Mouse (Mus musculus) midbrain, embryonic 15.5 days (tissue): ENCODE data around the gene Iqcj. TPM values are rescaled to one million over a fixed set of nuclear protein-coding genes. Genes with fewer than 3 reads are reported as not detected.

Experiments used
- ATAC-seq: fragments of 200-750 bp; cut with Nextera tagmentation; replicated peaks from 2 replicates; pipeline ENCODE4 v1.8.0; 2017; ENCODE audit warnings: moderate TSS enrichment
- H3K27ac ChIP-seq: fragments of 300-500 bp; sonication (generic); 2 replicates; pipeline ENCODE4 v1.5.1; 2015; ENCODE audit warnings: mild to moderate bottlenecking, inconsistent platforms
- H3K27me3 ChIP-seq: fragments of 300-500 bp; sonication (generic); replicated peaks from 2 replicates; pipeline ENCODE4 v1.6.1; 2015; ENCODE audit warnings: inconsistent platforms
- H3K36me3 ChIP-seq: fragments of 300-500 bp; sonication (generic); replicated peaks from 2 replicates; pipeline ENCODE4 v1.6.1; 2015; ENCODE audit warnings: inconsistent platforms
- H3K4me1 ChIP-seq: fragments of 300-500 bp; sonication (generic); 2 replicates; pipeline ENCODE4 v1.6.1; 2015; ENCODE audit warnings: inconsistent platforms
- H3K4me2 ChIP-seq: fragments of 300-500 bp; sonication (generic); 2 replicates; pipeline ENCODE4 v1.6.1; 2015; ENCODE audit warnings: inconsistent platforms, mild to moderate bottlenecking, moderate library complexity
- H3K4me3 ChIP-seq: fragments of 300-500 bp; sonication (generic); 2 replicates; pipeline ENCODE4 v1.5.1; 2015; ENCODE audit warnings: mild to moderate bottlenecking, inconsistent platforms
- H3K9ac ChIP-seq: fragments of 300-500 bp; sonication (generic); 2 replicates; pipeline ENCODE4 v1.6.1; 2015; ENCODE audit warnings: mild to moderate bottlenecking, inconsistent platforms
- H3K9me3 ChIP-seq: fragments of 300-500 bp; sonication (generic); 2 replicates; pipeline ENCODE4 v1.6.1; 2016; ENCODE audit warnings: inconsistent platforms
- WGBS: fragments of 180-500 bp; shearing (Covaris S2); methylation state at CpG from one replicate; pipeline ENCODE4 v1.1.7; 2015; ENCODE audit warnings: mixed read lengths; 5-methylcytosine and 5-hydroxymethylcytosine counted together
- polyA plus RNA-seq: library from polyadenylated mRNA; unstranded; fragments of >200 nt; fragmentation: Nextera tagmentation; extraction: Ambion mirVana; gene quantifications from 2 replicates; pipeline ENCODE4 v1.2.1, GENCODE M21; 2015

Iqcj gene
- polyA plus RNA-seq, 1 experiment from 2014 or later, result 1.5 TPM

GRCm38 (mm10) chr3:67918634-67919259, 26.7 kb downstream of the Iqcj start:
- 27% methylated on average over 8 of the region's 8 CpGs for WGBS
- Histone ChIP-seq H3K4me2 (no peak overlapping the region), H3K4me3 (no peak overlapping the region), H3K27me3 (no peaks in the 10 kb centered on the region; the same call in 1 of the 2 replicates), H3K27ac (no peak overlapping the region), H3K36me3 (no peaks in the 10 kb centered on the region), H3K9me3 (no peaks in the 10 kb centered on the region), H3K4me1 (peaks cover 7% of the 10 kb centered on the region), H3K9ac (no peak overlapping the region)
- ATAC-seq, result peak; percentile 80

DNA sequence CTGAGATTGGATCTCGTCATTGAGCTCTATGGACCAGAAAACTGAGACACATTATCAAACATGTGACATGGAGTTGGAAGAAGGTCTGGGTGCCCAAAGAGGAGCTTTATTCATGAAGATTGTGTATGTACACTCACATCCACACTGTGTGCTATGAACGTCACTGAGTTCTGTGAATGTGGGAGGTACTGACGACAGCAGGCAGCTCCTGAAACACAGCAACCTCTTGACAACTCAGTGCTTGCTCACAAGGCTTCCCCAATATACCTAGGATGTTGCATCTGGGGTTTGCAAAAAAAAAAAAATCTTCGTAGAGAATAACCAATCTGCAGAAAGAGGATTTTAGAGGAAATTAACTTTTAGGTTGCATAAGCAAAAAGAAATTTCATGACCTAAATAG, 31.1 kb downstream of the Iqcj start:
- Histone ChIP-seq H3K36me3 (no peaks in the 10 kb centered on the region), H3K4me3 (no peak overlapping the region), H3K4me2 (no peak overlapping the region), H3K9me3 (no peaks in the 10 kb centered on the region), H3K9ac (no peak overlapping the region), H3K4me1 (peaks cover 6% of the 10 kb centered on the region), H3K27ac (no peak overlapping the region), H3K27me3 (no peaks in the 10 kb centered on the region; the same call in 1 of the 2 replicates)
- no peak for ATAC-seq
- WGBS, result 81% methylated on average over 4 of the region's 4 CpGs

GRCm38 (mm10) chr3:67925453-67925852, 33.4 kb downstream of the Iqcj start:
- H3K4me3 ChIP-seq, result no peak overlapping the region
- WGBS, result 69% methylated on average over 2 of the region's 2 CpGs
- H3K27me3 ChIP-seq, result no peaks in the 10 kb centered on the region; the same call in 1 of the 2 replicates
- no peaks in the 10 kb centered on the region for H3K9me3 ChIP-seq
- no peak overlapping the region for H3K9ac ChIP-seq
- ATAC-seq, result no peak
- H3K4me1 ChIP-seq, result no peaks in the 10 kb centered on the region; the same call in 1 of the 2 replicates
- no peaks in the 10 kb centered on the region for H3K36me3 ChIP-seq
- H3K4me2 ChIP-seq, result no peak overlapping the region
- H3K27ac ChIP-seq, result no peak overlapping the region

DNA sequence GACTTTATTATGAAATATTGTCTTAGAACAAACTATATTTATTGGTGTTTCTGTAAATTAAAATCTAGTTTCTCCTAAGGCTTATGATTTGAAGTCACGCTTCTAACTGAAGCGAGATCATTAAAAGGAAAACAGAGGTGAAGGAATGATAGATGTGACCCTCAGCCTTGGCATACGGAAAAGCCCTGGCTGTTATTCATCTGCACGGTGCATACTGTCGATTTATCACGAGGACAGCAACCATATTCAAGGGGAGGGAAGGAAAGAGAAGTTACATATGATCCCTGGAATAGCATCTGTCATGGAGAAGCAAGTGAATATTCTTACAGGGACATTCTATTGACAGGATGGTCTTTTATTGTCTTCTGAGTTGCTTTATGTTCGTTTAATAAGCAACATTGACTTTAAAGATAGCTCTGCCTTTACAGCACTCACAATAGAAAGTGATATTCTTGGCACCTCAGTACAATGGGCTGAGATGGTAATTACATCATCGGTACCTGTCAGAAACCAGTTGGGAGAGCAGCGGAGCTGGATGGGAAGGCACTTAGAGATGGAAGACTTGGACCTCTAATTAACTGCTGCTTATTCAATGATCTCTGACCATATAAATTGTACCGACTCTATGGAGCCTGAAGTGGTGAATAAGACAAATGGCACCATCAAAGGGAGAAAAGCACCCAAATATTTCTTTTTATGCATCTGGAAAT, 38.6 kb downstream of the Iqcj start:
- Histone ChIP-seq H3K4me1 (no peaks in the 10 kb centered on the region; the same call in 1 of the 2 replicates), H3K9ac (no peak overlapping the region), H3K36me3 (no peaks in the 10 kb centered on the region), H3K4me3 (no peak overlapping the region), H3K4me2 (no peak overlapping the region), H3K9me3 (no peaks in the 10 kb centered on the region), H3K27ac (no peak overlapping the region), H3K27me3 (no peaks in the 10 kb centered on the region)
- ATAC-seq, result no peak
- WGBS, result 76% methylated on average over 10 of the region's 10 CpGs

- H3K9me3 ChIP-seq, result no peaks in the 10 kb centered on the region
Observed at GRCm38 (mm10) chr3:67931181-67931580, 39.2 kb downstream of the Iqcj start.

DNA sequence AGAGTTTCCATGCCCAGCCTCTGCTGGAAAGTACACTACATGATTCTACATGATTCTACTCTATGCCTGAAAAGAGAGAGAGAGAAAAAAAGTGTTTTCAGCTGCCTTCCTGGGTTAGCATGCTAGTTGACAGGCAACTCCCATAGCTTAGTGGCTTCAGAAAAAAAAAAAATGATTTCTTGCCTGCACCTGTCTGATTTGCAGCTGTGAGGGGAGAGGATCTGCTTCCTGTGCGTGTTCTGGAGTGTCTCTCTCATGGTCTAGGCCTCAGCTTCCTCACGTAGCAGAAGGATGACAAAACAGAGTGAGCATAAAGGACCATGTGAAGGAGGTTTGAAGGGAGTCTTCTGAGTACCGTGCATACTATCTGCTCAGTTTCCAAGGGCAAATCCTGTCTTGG, 39.9 kb downstream of the Iqcj start:
- Histone ChIP-seq H3K36me3 (no peaks in the 10 kb centered on the region), H3K4me1 (no peaks in the 10 kb centered on the region; the same call in 1 of the 2 replicates), H3K9me3 (no peaks in the 10 kb centered on the region), H3K4me2 (no peak overlapping the region), H3K27ac (no peak overlapping the region), H3K9ac (no peak overlapping the region), H3K27me3 (no peaks in the 10 kb centered on the region), H3K4me3 (no peak overlapping the region)
- ATAC-seq, result no peak
- 84% methylated on average over 3 of the region's 3 CpGs for WGBS

More at GRCm38 (mm10) chr3:67931181-67931580, 39.2 kb downstream of the Iqcj start:
- Histone ChIP-seq H3K4me3 (no peak overlapping the region), H3K27me3 (no peaks in the 10 kb centered on the region), H3K9ac (no peak overlapping the region), H3K27ac (no peak overlapping the region), H3K36me3 (no peaks in the 10 kb centered on the region), H3K4me1 (no peaks in the 10 kb centered on the region; the same call in 1 of the 2 replicates), H3K4me2 (no peak overlapping the region)
- 83% methylated on average over 8 of the region's 8 CpGs for WGBS
- ATAC-seq, result no peak

- ATAC-seq, result no peak
- no peak overlapping the region for H3K9ac ChIP-seq
- no peak overlapping the region for H3K4me2 ChIP-seq
- H3K9me3 ChIP-seq, result no peaks in the 10 kb centered on the region
- H3K27ac ChIP-seq, result no peak overlapping the region
- 86% methylated on average over 3 of the region's 3 CpGs for WGBS
- H3K27me3 ChIP-seq, result no peaks in the 10 kb centered on the region
- H3K36me3 ChIP-seq, result no peaks in the 10 kb centered on the region
- no peak overlapping the region for H3K4me3 ChIP-seq
- no peaks in the 10 kb centered on the region for H3K4me1 ChIP-seq
Observed at GRCm38 (mm10) chr3:67935829-67936228, 43.8 kb downstream of the Iqcj start.

- Histone ChIP-seq H3K4me1 (peaks cover under 1% of the 10 kb centered on the region; the same call in 1 of the 2 replicates), H3K36me3 (no peaks in the 10 kb centered on the region), H3K4me2 (no peak overlapping the region), H3K27ac (no peak overlapping the region), H3K9me3 (no peaks in the 10 kb centered on the region), H3K4me3 (no peak overlapping the region), H3K9ac (no peak overlapping the region), H3K27me3 (no peaks in the 10 kb centered on the region)
- ATAC-seq, result no peak
- WGBS, result 70% methylated on average over 2 of the region's 2 CpGs
Observed at GRCm38 (mm10) chr3:67947000-67947399, 55.0 kb downstream of the Iqcj start.

DNA sequence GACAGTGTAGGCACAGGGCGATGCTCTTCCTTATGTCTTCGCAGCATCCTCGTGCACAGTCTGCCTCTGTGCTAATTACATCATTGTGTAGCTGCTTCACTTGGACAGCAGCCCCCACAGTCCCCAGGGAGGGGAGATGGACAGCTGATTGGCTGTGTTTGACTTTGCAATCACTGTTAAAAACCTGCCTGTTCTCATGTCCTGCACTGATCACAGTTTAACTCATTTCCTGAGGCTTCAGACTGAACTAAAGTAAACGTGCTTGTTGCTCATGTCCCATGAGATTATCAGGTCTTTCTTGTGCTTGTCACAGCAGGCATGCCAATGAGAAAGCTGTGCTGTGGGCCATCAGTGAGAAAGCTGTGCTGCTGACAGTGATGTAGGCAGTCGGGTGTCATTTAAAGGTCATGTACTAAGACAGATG, 60.5 kb downstream of the Iqcj start:
- no peak overlapping the region for H3K27ac ChIP-seq
- 0 out of 2 replicates have a peak, but pooled peaks have one; percentile 38 for ATAC-seq
- no peak overlapping the region for H3K4me3 ChIP-seq
- H3K9me3 ChIP-seq, result no peaks in the 10 kb centered on the region
- 24% methylated on average over 5 of the region's 5 CpGs for WGBS
- H3K36me3 ChIP-seq, result no peaks in the 10 kb centered on the region
- no peaks in the 10 kb centered on the region for H3K27me3 ChIP-seq
- H3K4me2 ChIP-seq, result no peak overlapping the region
- H3K4me1 ChIP-seq, result peaks cover 20% of the 10 kb centered on the region
- no peak overlapping the region for H3K9ac ChIP-seq

GRCm38 (mm10) chr3:67954459-67955065, 62.5 kb downstream of the Iqcj start:
- WGBS, result 21% methylated on average over 5 of the region's 5 CpGs
- Histone ChIP-seq H3K4me3 (no peak overlapping the region), H3K9me3 (no peaks in the 10 kb centered on the region), H3K27ac (peak overlapping the region; percentile 34; the same call in 1 of the 2 replicates), H3K27me3 (no peaks in the 10 kb centered on the region), H3K36me3 (no peaks in the 10 kb centered on the region), H3K4me1 (peaks cover 28% of the 10 kb centered on the region), H3K9ac (no peak overlapping the region), H3K4me2 (no peak overlapping the region)
- ATAC-seq, result peak; percentile 43; the same call in 1 of the 2 replicates

GRCm38 (mm10) chr3:67959672-67960071, 67.7 kb downstream of the Iqcj start:
- peak; percentile 73 for ATAC-seq
- 10% methylated on average over 7 of the region's 7 CpGs for WGBS
- Histone ChIP-seq H3K27ac (peak overlapping the region; percentile 54), H3K4me1 (peaks cover 26% of the 10 kb centered on the region), H3K4me2 (peak overlapping the region; percentile 5; the same call in 1 of the 2 replicates), H3K4me3 (no peak overlapping the region), H3K27me3 (no peaks in the 10 kb centered on the region), H3K9ac (no peak overlapping the region), H3K36me3 (no peaks in the 10 kb centered on the region), H3K9me3 (no peaks in the 10 kb centered on the region)

GRCm38 (mm10) chr3:67960133-67960532, 68.1 kb downstream of the Iqcj start:
- Histone ChIP-seq H3K4me3 (no peak overlapping the region), H3K27ac (peak overlapping the region; percentile 54), H3K9me3 (no peaks in the 10 kb centered on the region), H3K36me3 (no peaks in the 10 kb centered on the region), H3K4me2 (peak overlapping the region; percentile 5; the same call in 1 of the 2 replicates), H3K4me1 (peaks cover 25% of the 10 kb centered on the region), H3K27me3 (no peaks in the 10 kb centered on the region), H3K9ac (no peak overlapping the region)
- ATAC-seq, result peak; percentile 88
- 8% methylated on average over 3 of the region's 3 CpGs for WGBS
